Mouse (Mus musculus): Measurements from ENCODE around the gene Sarnp. TPM values are rescaled to one million over a fixed set of nuclear protein-coding genes. Genes with fewer than 3 reads are reported as not detected.

The Sarnp gene
- polyA plus RNA-seq, 1 experiment: 62.2 TPM

GRCm38 (mm10) chr10:128795581-128795980 lies 21.6 kb upstream of the Sarnp start:
- no peak for TF ChIP-seq CTCF (IDR thresholded peaks at IDR 0.05; ENCODE audit: low read depth, low read length)
- no peak for TF ChIP-seq POLR2A (IDR thresholded peaks at IDR 0.05; ENCODE audit: borderline replicate concordance, low read depth, low read length)
- no peak overlapping the region for H3K27ac ChIP-seq (ENCODE audit: insufficient read depth, low read depth, low read length)
- peaks cover 18% of the 10 kb centered on the region for H3K4me1 ChIP-seq (ENCODE audit: control insufficient read depth, insufficient read depth, low read length)
- no peak overlapping the region for H3K4me3 ChIP-seq (ENCODE audit: insufficient read depth, low read length)

GRCm38 (mm10) chr10:128798676-128799075 lies 18.5 kb upstream of the Sarnp start:
- no peak for TF ChIP-seq POLR2A (IDR thresholded peaks at IDR 0.05; ENCODE audit: borderline replicate concordance, low read depth, low read length)
- TF ChIP-seq CTCF (IDR thresholded peaks at IDR 0.05; ENCODE audit: low read depth, low read length): no peak
- H3K27ac ChIP-seq (ENCODE audit: insufficient read depth, low read depth, low read length): no peak overlapping the region
- H3K4me1 ChIP-seq (ENCODE audit: control insufficient read depth, insufficient read depth, low read length): peaks cover 9% of the 10 kb centered on the region
- H3K4me3 ChIP-seq (ENCODE audit: insufficient read depth, low read length): no peak overlapping the region

GRCm38 (mm10) chr10:128801981-128802495 lies 15.1 kb upstream of the Sarnp start:
- Histone ChIP-seq H3K4me1 (ENCODE audit: control insufficient read depth, insufficient read depth, low read length) (peaks cover 14% of the 10 kb centered on the region), H3K4me3 (ENCODE audit: insufficient read depth, low read length) (no peak overlapping the region), H3K27ac (ENCODE audit: insufficient read depth, low read depth, low read length) (no peak overlapping the region)
- TF ChIP-seq CTCF (IDR thresholded peaks at IDR 0.05; ENCODE audit: low read depth, low read length): no peak
- TF ChIP-seq POLR2A (IDR thresholded peaks at IDR 0.05; ENCODE audit: borderline replicate concordance, low read depth, low read length): no peak

GRCm38 (mm10) chr10:128802956-128803355 lies 14.2 kb upstream of the Sarnp start:
- TF ChIP-seq CTCF (IDR thresholded peaks at IDR 0.05; ENCODE audit: low read depth, low read length) (no peak), POLR2A (IDR thresholded peaks at IDR 0.05; ENCODE audit: borderline replicate concordance, low read depth, low read length) (no peak)
- H3K4me1 ChIP-seq (ENCODE audit: control insufficient read depth, insufficient read depth, low read length): peaks cover 22% of the 10 kb centered on the region
- H3K4me3 ChIP-seq (ENCODE audit: insufficient read depth, low read length): no peak overlapping the region
- H3K27ac ChIP-seq (ENCODE audit: insufficient read depth, low read depth, low read length): no peak overlapping the region

GRCm38 (mm10) chr10:128803361-128803760 lies 13.8 kb upstream of the Sarnp start:
- peak overlapping the region; percentile 76 for H3K4me3 ChIP-seq (ENCODE audit: insufficient read depth, low read length)
- TF ChIP-seq POLR2A (IDR thresholded peaks at IDR 0.05; ENCODE audit: borderline replicate concordance, low read depth, low read length) (no peak), CTCF (IDR thresholded peaks at IDR 0.05; ENCODE audit: low read depth, low read length) (no peak)
- H3K27ac ChIP-seq (ENCODE audit: insufficient read depth, low read depth, low read length): peak overlapping the region; percentile 36
- peaks cover 23% of the 10 kb centered on the region for H3K4me1 ChIP-seq (ENCODE audit: control insufficient read depth, insufficient read depth, low read length)

- Histone ChIP-seq H3K4me1 (ENCODE audit: control insufficient read depth, insufficient read depth, low read length) (peaks cover 27% of the 10 kb centered on the region), H3K27ac (ENCODE audit: insufficient read depth, low read depth, low read length) (peak within 1 kb of the TSS; percentile 71), H3K4me3 (ENCODE audit: insufficient read depth, low read length) (peak within 1 kb of the TSS; percentile 76)
- TF ChIP-seq CTCF (IDR thresholded peaks at IDR 0.05; ENCODE audit: low read depth, low read length) (no peak), POLR2A (IDR thresholded peaks at IDR 0.05; ENCODE audit: borderline replicate concordance, low read depth, low read length) (no peak)
Measured at GRCm38 (mm10) chr10:128803771-128804270, 13.3 kb upstream of the Sarnp start, which contains the start of gene Dnajc14. Dnajc14 (plus strand) TSS chr10:128804062.

GRCm38 (mm10) chr10:128804271-128805091 lies 12.7 kb upstream of the Sarnp start, which contains the start of gene Tmem198b:
Tmem198b (minus strand) TSS chr10:128804370.
- H3K4me3 ChIP-seq (ENCODE audit: insufficient read depth, low read length): peak within 1 kb of the TSS; percentile 76
- peaks cover 29% of the 10 kb centered on the region for H3K4me1 ChIP-seq (ENCODE audit: control insufficient read depth, insufficient read depth, low read length)
- H3K27ac ChIP-seq (ENCODE audit: insufficient read depth, low read depth, low read length): peak within 1 kb of the TSS; percentile 71
- TF ChIP-seq POLR2A (IDR thresholded peaks at IDR 0.05; ENCODE audit: borderline replicate concordance, low read depth, low read length) (no peak), CTCF (IDR thresholded peaks at IDR 0.05; ENCODE audit: low read depth, low read length) (no peak)

GRCm38 (mm10) chr10:128805092-128806000 lies 11.8 kb upstream of the Sarnp start:
- H3K4me3 ChIP-seq (ENCODE audit: insufficient read depth, low read length): peak overlapping the region; percentile 84

GRCm38 (mm10) chr10:128806086-128806485 lies 11.0 kb upstream of the Sarnp start:
- Histone ChIP-seq H3K4me1 (ENCODE audit: control insufficient read depth, insufficient read depth, low read length) (peaks cover 29% of the 10 kb centered on the region), H3K4me3 (ENCODE audit: insufficient read depth, low read length) (peak overlapping the region; percentile 84), H3K27ac (ENCODE audit: insufficient read depth, low read depth, low read length) (no peak overlapping the region)
- TF ChIP-seq CTCF (IDR thresholded peaks at IDR 0.05; ENCODE audit: low read depth, low read length) (no peak), POLR2A (IDR thresholded peaks at IDR 0.05; ENCODE audit: borderline replicate concordance, low read depth, low read length) (no peak)

More at GRCm38 (mm10) chr10:128805092-128806000, 11.8 kb upstream of the Sarnp start:
- Histone ChIP-seq H3K27ac (ENCODE audit: insufficient read depth, low read depth, low read length) (peak overlapping the region; percentile 86), H3K4me1 (ENCODE audit: control insufficient read depth, insufficient read depth, low read length) (peaks cover 29% of the 10 kb centered on the region)
- TF ChIP-seq POLR2A (IDR thresholded peaks at IDR 0.05; ENCODE audit: borderline replicate concordance, low read depth, low read length): peak; percentile 79; the same call in 1 of the 2 replicates
- no peak for TF ChIP-seq CTCF (IDR thresholded peaks at IDR 0.05; ENCODE audit: low read depth, low read length)

All from bone marrow macrophage, adult 2 months (primary cell).